18 mouse cellular contexts compared by ENCODE assay signal in the genomic region with DNA sequence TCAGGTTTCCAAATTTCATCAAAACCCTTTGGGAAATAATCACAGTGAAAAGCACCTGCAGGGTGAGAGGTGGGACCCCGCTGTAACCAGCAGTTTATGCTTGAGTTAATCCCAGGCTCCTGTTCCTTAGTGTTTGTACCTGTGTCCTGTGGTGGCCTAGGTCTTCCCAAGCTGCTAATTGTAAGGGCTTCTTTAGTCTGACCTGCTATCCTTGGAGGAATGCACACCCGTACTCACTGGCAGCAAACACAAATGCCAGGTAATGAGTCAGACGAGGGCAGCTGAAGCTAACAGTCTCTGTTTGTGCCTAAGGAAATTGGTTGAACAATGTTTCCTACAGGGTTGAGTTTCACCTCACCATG. TPM values are rescaled to one million over a fixed set of nuclear protein-coding genes. Genes with fewer than 3 reads are reported as not detected.
DNase-seq lines count a peak whose midpoint lies in the region; ATAC-seq and TF ChIP-seq lines count a peak whose summit lies in the region.
"Had no signal": no experiment of that assay in that cellular context is flagged by ENCODE, and none has a peak within 500 bp of the region (broad histone marks: within the 10 kb centered on the region; RNA-seq: fewer than 3 reads in every experiment).

No protein-coding gene starts in this region.

- no peak for TF ChIP-seq EP300 in heart, adult 2 months (IDR thresholded peaks at IDR 0.05; ENCODE audit: insufficient read depth, low read depth, low read length)

- no peaks in the 10 kb centered on the region for H3K9me3 ChIP-seq in embryonic facial prominence, embryonic 14.5 days (ENCODE audit: control insufficient read depth, low read length)
- no peaks in the 10 kb centered on the region for H3K9me3 ChIP-seq in embryonic facial prominence, embryonic 10.5 days
- no peaks in the 10 kb centered on the region for H3K9me3 ChIP-seq in heart, embryonic 14.5 days (ENCODE audit: control insufficient read depth, low read length)
- H3K9me3 ChIP-seq: forebrain, embryonic 15.5 days; G1E; hindbrain, embryonic 15.5 days had no signal

- peak; percentile 71; the same call in 1 of the 2 replicates for ATAC-seq in embryonic facial prominence, embryonic 14.5 days (ENCODE audit: low read depth)
- ATAC-seq in heart, embryonic 14.5 days (ENCODE audit: insufficient number of reproducible peaks, insufficient read depth, low FRiP score, low read depth): no peak
- ATAC-seq: CD4-positive, CD25-positive, alpha-beta regulatory T cell, adult 4 months; forebrain, embryonic 15.5 days; intestine, embryonic 16.5 days had no signal

- TF ChIP-seq CTCF in heart, adult 2 months (IDR thresholded peaks at IDR 0.05): no peak

- TF ChIP-seq POLR2A in heart, adult 2 months (IDR thresholded peaks at IDR 0.05; ENCODE audit: insufficient read depth, low read depth, low read length): no peak

- H3K4me2 ChIP-seq in embryonic facial prominence, embryonic 14.5 days (ENCODE audit: low read depth, low read length): no peak overlapping the region
- H3K4me2 ChIP-seq in heart, embryonic 14.5 days (ENCODE audit: low read length): no peak overlapping the region
- H3K4me2 ChIP-seq: forebrain, embryonic 15.5 days; hindbrain, embryonic 15.5 days had no signal

- H3K9ac ChIP-seq in embryonic facial prominence, embryonic 14.5 days (ENCODE audit: low read depth, low read length): no peak overlapping the region
- no peak overlapping the region for H3K9ac ChIP-seq in heart, adult 2 months (ENCODE audit: low read depth, low read length)
- no peak overlapping the region for H3K9ac ChIP-seq in heart, embryonic 14.5 days (ENCODE audit: low read length)
- H3K9ac ChIP-seq: forebrain, embryonic 15.5 days; hindbrain, embryonic 15.5 days had no signal

- no peak overlapping the region for H3K27ac ChIP-seq in embryonic facial prominence, embryonic 14.5 days (replicated peaks; ENCODE audit: low read depth, low read length)
- H3K27ac ChIP-seq in embryonic facial prominence, embryonic 10.5 days (replicated peaks): no peak overlapping the region
- peak overlapping the region; percentile 85 for H3K27ac ChIP-seq in heart, adult 2 months
- H3K27ac ChIP-seq in heart, embryonic 14.5 days (replicated peaks in 1 of 2; ENCODE audit: control insufficient read depth in 1 of 2, insufficient read depth in 1 of 2, low read depth in 2 of 2, low read length in 2 of 2): peak overlapping the region; percentile 70 to 72; a peak in 3 of 4 replicates
- H3K27ac ChIP-seq: forebrain, embryonic 15.5 days; hindbrain, embryonic 15.5 days had no signal

- H3K27me3 ChIP-seq in embryonic facial prominence, embryonic 14.5 days (replicated peaks; ENCODE audit: control insufficient read depth, insufficient read depth, low read length): no peaks in the 10 kb centered on the region
- H3K27me3 ChIP-seq in embryonic facial prominence, embryonic 10.5 days (replicated peaks; ENCODE audit: low read depth, poor library complexity, severe bottlenecking): no peaks in the 10 kb centered on the region
- no peaks in the 10 kb centered on the region for H3K27me3 ChIP-seq in heart, adult 2 months (ENCODE audit: control insufficient read depth, insufficient read depth, low read length)
- no peaks in the 10 kb centered on the region for H3K27me3 ChIP-seq in heart, embryonic 14.5 days (ENCODE audit: control insufficient read depth, insufficient read depth, low read length)
- H3K27me3 ChIP-seq: forebrain, embryonic 15.5 days; hindbrain, embryonic 15.5 days had no signal

- DNase-seq in embryonic facial prominence, embryonic 14.5 days (ENCODE audit: low spot score): no peak
- no peak for DNase-seq in embryonic facial prominence, embryonic 10.5 days (ENCODE audit: low spot score)
- DNase-seq in heart, adult 2 months: no peak
- no peak for DNase-seq in heart, postnatal 36 days
- no peak for DNase-seq in heart, adult 9 months (ENCODE audit: low spot score in 2 of 2)
- no peak for DNase-seq in kidney, adult 11 months
- DNase-seq: adrenal gland, adult 8-10 months; adrenal gland, postnatal 36 days; B cell, adult 2 months; cerebellum, adult 2 months; cerebellum, postnatal 10 days; kidney, adult 8-10 months had no signal

- H3K4me3 ChIP-seq in embryonic facial prominence, embryonic 14.5 days (ENCODE audit: low read depth, low read length): no peak overlapping the region
- H3K4me3 ChIP-seq in embryonic facial prominence, embryonic 10.5 days: no peak overlapping the region
- no peak overlapping the region for H3K4me3 ChIP-seq in heart, adult 2 months
- H3K4me3 ChIP-seq in heart, embryonic 14.5 days (ENCODE audit: control insufficient read depth in 1 of 2, insufficient read depth in 1 of 2, low read depth in 1 of 2, low read length in 2 of 2): no peak overlapping the region
- H3K4me3 ChIP-seq: forebrain, embryonic 15.5 days; hindbrain, embryonic 15.5 days had no signal

- 55% methylated on average over 3 of the region's 3 CpGs for WGBS in embryonic facial prominence, embryonic 14.5 days
- WGBS in embryonic facial prominence, embryonic 10.5 days: 66% methylated on average over 3 of the region's 3 CpGs
- 54% methylated on average over 3 of the region's 3 CpGs for WGBS in heart, adult 2 months
- 51% methylated on average over 3 of the region's 3 CpGs for WGBS in heart, embryonic 14.5 days

- H3K79me2 ChIP-seq in heart, adult 2 months (replicated peaks; ENCODE audit: control insufficient read depth, insufficient read depth, low read length): no peaks in the 10 kb centered on the region; the same call in 1 of the 2 replicates

- intact Hi-C loops in heart, adult 2 months (cut with DNase I): loop anchor here (5.0 kb wide), 1 partner anchor 48 kb away; no protein-coding TSS in a partner anchor
- intact Hi-C loops in heart, postnatal 36 days (cut with DNase I): no loop called here

- H3K36me3 ChIP-seq in embryonic facial prominence, embryonic 14.5 days (ENCODE audit: control insufficient read depth, insufficient read depth, low read length): no peaks in the 10 kb centered on the region
- H3K36me3 ChIP-seq in embryonic facial prominence, embryonic 10.5 days (replicated peaks): no peaks in the 10 kb centered on the region
- H3K36me3 ChIP-seq in heart, adult 2 months (ENCODE audit: control insufficient read depth, insufficient read depth, low read length): peaks cover 2% of the 10 kb centered on the region; the same call in 1 of the 2 replicates
- no peaks in the 10 kb centered on the region for H3K36me3 ChIP-seq in heart, embryonic 14.5 days (ENCODE audit: control insufficient read depth, insufficient read depth, low read length)
- H3K36me3 ChIP-seq: forebrain, embryonic 15.5 days; G1E; hindbrain, embryonic 15.5 days had no signal

- H3K4me1 ChIP-seq in embryonic facial prominence, embryonic 14.5 days (ENCODE audit: control insufficient read depth, insufficient read depth, low read length): no peaks in the 10 kb centered on the region
- no peaks in the 10 kb centered on the region for H3K4me1 ChIP-seq in embryonic facial prominence, embryonic 10.5 days
- peaks cover 3% of the 10 kb centered on the region; the same call in 1 of the 2 replicates for H3K4me1 ChIP-seq in heart, adult 2 months (ENCODE audit: control insufficient read depth, insufficient read depth, low read length)
- peaks cover 13 to 27% of the 10 kb centered on the region in 2 experiments for H3K4me1 ChIP-seq in heart, embryonic 14.5 days (ENCODE audit: control insufficient read depth in 2 of 2, insufficient read depth in 2 of 2, low read length in 2 of 2)
- H3K4me1 ChIP-seq: forebrain, embryonic 15.5 days; hindbrain, embryonic 15.5 days had no signal

RNA-seq across cellular contexts. Expression of gene Fxr1, which starts 25.6 kb away (rescaled TPM):
- polyA plus RNA-seq in embryonic facial prominence, embryonic 14.5 days (2014; fragmentation: Nextera tagmentation; extraction: Ambion mirVana): 78.8 and 82.4 TPM in 2 replicates
- 57.8 and 60.5 TPM in 2 replicates for polyA plus RNA-seq in embryonic facial prominence, embryonic 10.5 days (2016; fragmentation: Nextera tagmentation; extraction: Ambion mirVana)
- 100 to 1,000 TPM; 177 to 197 TPM for total RNA-seq in heart, adult 2 months (2021)
- polyA plus RNA-seq in heart, adult 2 months (2012; rRNA removed): 32.2 and 73.2 TPM in 2 replicates
- total RNA-seq in heart, postnatal 36 days (2021): 100 to 1,000 TPM; 184 to 189 TPM
- polyA plus RNA-seq in heart, embryonic 14.5 days (2014; fragmentation: Nextera tagmentation; extraction: Ambion mirVana): 73.9 and 78.5 TPM in 2 replicates

Comparison
In these comparisons a context has a peak if more than half of its experiments do, and no peak if none do; other contexts are left out.
1. H3K27ac ChIP-seq: peak in heart, adult 2 months (single experiment) and heart, embryonic 14.5 days (2 of 2); none in embryonic facial prominence, embryonic 14.5 days (single experiment) and embryonic facial prominence, embryonic 10.5 days (single experiment).